Mouse (Mus musculus) lung, adult 2 months (tissue): ENCODE results near the gene Cyp2d22.

Experiments
- CTCF ChIP-seq: fragments of 200-500 bp; IDR thresholded peaks from 2 replicates; pipeline ENCODE4 v1.5.1; 2011; ENCODE audit warnings: mild to moderate bottlenecking, low read length, control low read depth; ENCODE audit not compliant: insufficient read depth
- POLR2A ChIP-seq: fragments of 200-500 bp; IDR thresholded peaks from 2 replicates; pipeline ENCODE4 v1.6.1; 2011; ENCODE audit warnings: low read depth, mild to moderate bottlenecking, control low read depth, low read length, borderline replicate concordance; ENCODE audit errors: extremely low read depth

DNA sequence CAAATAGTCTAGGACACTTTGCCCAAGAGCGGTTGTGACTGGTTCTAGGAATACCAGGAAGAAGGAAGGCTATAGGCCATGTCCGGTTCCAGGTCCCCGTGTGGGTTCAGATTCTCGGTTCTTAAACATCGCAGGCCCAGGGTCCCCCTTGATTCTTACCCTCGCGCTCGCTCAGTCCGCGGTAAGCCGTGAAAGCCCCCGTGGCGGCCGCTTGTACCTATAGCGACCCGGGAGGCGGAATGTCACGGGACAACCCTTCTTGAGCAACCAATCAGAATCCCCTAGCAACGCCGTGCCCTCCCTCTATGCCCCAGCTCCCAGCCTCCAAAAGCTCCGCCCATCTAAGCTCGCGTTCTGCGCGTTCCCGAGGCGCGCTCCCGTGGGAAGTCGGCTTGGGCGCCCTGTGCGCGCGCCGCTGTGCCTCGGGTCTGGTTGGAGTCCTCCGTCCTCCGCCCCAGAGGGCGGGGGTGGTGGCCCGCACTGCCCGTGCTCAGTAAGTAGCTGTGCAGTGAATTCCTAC is 41.4 kb downstream of the Cyp2d22 start, which contains the start of the genes Naga, Pheta2 and Smdt1:
- peak; percentile 10; the same call in 1 of the 2 replicates for TF ChIP-seq POLR2A
- no peak for TF ChIP-seq CTCF
